Mouse (Mus musculus): ENCODE results near the gene Agbl4. TPM values are rescaled to one million over a fixed set of nuclear protein-coding genes. Genes with fewer than 3 reads are reported as not detected.
"Not testable (repeated sequence)": the region's sequence is repeated elsewhere in the genome, so short reads cannot be mapped to it uniquely, and the experiment has no call there.

The Agbl4 gene
- total RNA-seq, 1 experiment from 2014 or later, result not detected

- ATAC-seq (replicated peaks; ENCODE audit: insufficient number of reproducible peaks, low FRiP score, low TSS enrichment, poor library complexity, severe bottlenecking), result no peak
Measured at GRCm38 (mm10) chr4:111215191-111215762, 817.8 kb downstream of the Agbl4 start.

DNA sequence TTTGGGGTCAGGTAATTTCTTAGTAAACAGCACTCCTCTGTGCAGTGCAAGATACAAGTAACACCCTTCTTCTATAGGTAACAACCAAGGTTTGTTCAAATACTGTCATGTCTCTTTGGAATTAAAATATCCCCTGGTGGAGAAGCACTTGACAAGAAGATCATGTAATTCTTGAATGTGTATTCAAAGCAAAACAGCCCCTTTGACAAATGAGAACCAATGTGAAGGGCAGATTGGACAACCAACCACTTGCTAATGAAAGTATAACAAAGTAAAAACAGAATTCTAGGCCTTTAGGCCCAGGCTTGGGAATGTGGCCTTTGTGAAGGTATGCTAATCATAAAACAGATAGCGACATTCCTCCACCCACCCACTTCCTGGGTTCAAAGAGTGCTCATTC, 821.6 kb downstream of the Agbl4 start:
- ATAC-seq (replicated peaks; ENCODE audit: insufficient number of reproducible peaks, low FRiP score, low TSS enrichment, poor library complexity, severe bottlenecking), result not testable (repeated sequence)

- ATAC-seq (replicated peaks; ENCODE audit: insufficient number of reproducible peaks, low FRiP score, low TSS enrichment, poor library complexity, severe bottlenecking), result not testable (repeated sequence)
Measured at GRCm38 (mm10) chr4:111219543-111219942, 822.1 kb downstream of the Agbl4 start.

DNA sequence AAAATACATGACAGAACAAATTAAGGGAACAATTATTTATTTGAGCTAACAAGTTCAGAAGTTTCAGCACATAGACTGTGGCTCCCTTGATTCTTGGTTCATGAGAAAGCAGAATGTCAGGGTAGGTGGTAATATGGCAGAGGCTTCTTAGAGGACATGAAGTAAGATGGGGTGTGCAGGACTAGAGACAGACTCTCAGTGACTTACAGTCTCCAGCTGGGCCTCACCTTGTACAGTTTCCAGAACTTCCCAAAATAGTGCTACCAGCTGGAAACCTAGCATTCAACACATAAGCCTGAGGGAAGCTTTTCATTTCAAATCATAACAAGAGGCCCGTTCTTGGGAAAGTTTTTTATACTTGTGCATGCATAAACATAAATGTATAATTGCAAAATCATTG, 836.4 kb downstream of the Agbl4 start:
- ATAC-seq (replicated peaks; ENCODE audit: insufficient number of reproducible peaks, low FRiP score, low TSS enrichment, poor library complexity, severe bottlenecking), result no peak

DNA sequence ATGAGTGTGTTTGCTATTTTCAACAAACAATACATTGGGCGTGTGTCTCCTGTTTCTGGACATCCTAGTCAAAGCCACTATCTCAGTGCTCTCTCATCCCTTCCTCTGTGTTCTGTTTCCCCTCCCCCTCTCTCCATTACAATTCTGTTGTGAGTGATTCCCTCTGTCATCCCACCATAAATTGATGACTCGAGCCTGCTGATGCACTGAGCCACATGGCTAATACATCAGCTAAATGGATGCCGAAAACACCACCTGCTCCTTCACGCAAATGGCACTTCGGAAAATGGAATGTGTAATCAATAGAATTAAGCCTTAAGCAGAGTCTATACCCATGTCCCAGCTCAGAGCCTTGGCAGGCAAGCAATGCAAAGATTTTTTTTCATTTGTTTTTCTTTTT, 854.5 kb downstream of the Agbl4 start:
- ATAC-seq (replicated peaks; ENCODE audit: insufficient number of reproducible peaks, low FRiP score, low TSS enrichment, poor library complexity, severe bottlenecking), result no peak

GRCm38 (mm10) chr4:111255499-111255898, 858.0 kb downstream of the Agbl4 start:
- no peak for ATAC-seq (replicated peaks; ENCODE audit: insufficient number of reproducible peaks, low FRiP score, low TSS enrichment, poor library complexity, severe bottlenecking)

DNA sequence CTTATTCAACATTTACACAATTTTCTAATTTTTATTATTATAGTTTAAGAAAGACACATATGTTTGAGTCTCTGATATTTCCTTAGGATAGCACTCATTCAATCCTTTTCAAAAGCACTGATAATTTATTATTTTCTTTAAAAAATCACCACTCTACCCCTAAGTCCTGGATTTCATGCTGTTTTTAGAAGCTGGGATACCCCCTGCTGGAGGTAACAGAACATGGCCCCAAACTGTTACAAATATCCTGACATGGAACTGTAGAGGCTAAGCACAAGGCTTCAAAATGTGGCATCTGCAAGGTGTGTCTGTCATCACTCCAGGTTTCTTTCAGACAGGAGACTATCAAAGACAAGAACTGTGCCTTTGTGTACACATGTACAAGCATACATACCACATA, 859.5 kb downstream of the Agbl4 start:
- no peak for ATAC-seq (replicated peaks; ENCODE audit: insufficient number of reproducible peaks, low FRiP score, low TSS enrichment, poor library complexity, severe bottlenecking)

- ATAC-seq (replicated peaks; ENCODE audit: insufficient number of reproducible peaks, low FRiP score, low TSS enrichment, poor library complexity, severe bottlenecking), result no peak
Measured at GRCm38 (mm10) chr4:111280936-111281335, 883.5 kb downstream of the Agbl4 start.

GRCm38 (mm10) chr4:111281836-111282235, 884.4 kb downstream of the Agbl4 start:
- ATAC-seq (replicated peaks; ENCODE audit: insufficient number of reproducible peaks, low FRiP score, low TSS enrichment, poor library complexity, severe bottlenecking), result no peak

DNA sequence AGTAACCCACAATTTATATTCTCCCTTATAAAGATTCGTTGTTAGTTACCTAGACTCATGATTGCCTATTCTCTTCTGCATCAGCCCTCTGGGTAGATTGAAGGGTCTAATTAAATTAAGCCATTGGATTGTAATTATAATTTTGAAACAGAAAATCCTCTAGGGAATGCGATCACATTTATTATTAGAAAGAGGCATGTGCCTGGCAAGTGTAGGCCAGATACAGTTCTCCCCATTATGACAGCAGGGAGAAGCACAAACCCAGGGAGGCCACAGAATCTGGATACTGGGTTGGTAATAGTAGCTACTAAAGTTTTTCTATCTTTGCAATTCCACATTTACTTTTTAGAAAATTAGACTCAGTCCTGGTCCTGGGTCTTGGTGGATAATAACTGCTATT, 887.2 kb downstream of the Agbl4 start:
- no peak for ATAC-seq (replicated peaks; ENCODE audit: insufficient number of reproducible peaks, low FRiP score, low TSS enrichment, poor library complexity, severe bottlenecking)

GRCm38 (mm10) chr4:111294528-111295241, 897.2 kb downstream of the Agbl4 start:
- ATAC-seq (replicated peaks; ENCODE audit: insufficient number of reproducible peaks, low FRiP score, low TSS enrichment, poor library complexity, severe bottlenecking), result no peak

- no peak for ATAC-seq (replicated peaks; ENCODE audit: insufficient number of reproducible peaks, low FRiP score, low TSS enrichment, poor library complexity, severe bottlenecking)
Measured at GRCm38 (mm10) chr4:111306518-111306917, 909.1 kb downstream of the Agbl4 start.

- no peak for ATAC-seq (replicated peaks; ENCODE audit: insufficient number of reproducible peaks, low FRiP score, low TSS enrichment, poor library complexity, severe bottlenecking)
Measured at GRCm38 (mm10) chr4:111307166-111307565, 909.7 kb downstream of the Agbl4 start.

DNA sequence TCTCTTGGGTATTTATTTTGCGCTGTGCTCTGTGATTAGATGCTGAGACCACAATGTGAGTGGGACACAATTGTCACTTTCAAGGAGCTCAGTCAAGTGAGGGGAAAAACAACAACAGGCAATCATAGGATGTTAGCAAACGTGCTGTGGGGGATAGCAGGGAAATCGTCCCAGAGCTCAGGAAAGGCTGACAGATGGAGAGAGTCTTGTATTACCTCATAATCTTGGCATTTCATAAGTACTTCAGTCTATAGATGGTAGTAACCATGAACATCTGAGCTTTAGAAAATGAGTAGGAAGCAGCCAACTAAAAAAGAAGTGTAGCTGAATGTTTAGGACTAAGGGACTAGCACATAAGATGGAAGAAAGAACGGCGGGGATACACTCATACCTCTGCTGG, 910.2 kb downstream of the Agbl4 start:
- ATAC-seq (replicated peaks; ENCODE audit: insufficient number of reproducible peaks, low FRiP score, low TSS enrichment, poor library complexity, severe bottlenecking), result no peak

- no peak for ATAC-seq (replicated peaks; ENCODE audit: insufficient number of reproducible peaks, low FRiP score, low TSS enrichment, poor library complexity, severe bottlenecking)
Measured at GRCm38 (mm10) chr4:111308572-111309288, 911.3 kb downstream of the Agbl4 start.

- ATAC-seq (replicated peaks; ENCODE audit: insufficient number of reproducible peaks, low FRiP score, low TSS enrichment, poor library complexity, severe bottlenecking), result no peak
Measured at GRCm38 (mm10) chr4:111327094-111327493, 929.6 kb downstream of the Agbl4 start.

DNA sequence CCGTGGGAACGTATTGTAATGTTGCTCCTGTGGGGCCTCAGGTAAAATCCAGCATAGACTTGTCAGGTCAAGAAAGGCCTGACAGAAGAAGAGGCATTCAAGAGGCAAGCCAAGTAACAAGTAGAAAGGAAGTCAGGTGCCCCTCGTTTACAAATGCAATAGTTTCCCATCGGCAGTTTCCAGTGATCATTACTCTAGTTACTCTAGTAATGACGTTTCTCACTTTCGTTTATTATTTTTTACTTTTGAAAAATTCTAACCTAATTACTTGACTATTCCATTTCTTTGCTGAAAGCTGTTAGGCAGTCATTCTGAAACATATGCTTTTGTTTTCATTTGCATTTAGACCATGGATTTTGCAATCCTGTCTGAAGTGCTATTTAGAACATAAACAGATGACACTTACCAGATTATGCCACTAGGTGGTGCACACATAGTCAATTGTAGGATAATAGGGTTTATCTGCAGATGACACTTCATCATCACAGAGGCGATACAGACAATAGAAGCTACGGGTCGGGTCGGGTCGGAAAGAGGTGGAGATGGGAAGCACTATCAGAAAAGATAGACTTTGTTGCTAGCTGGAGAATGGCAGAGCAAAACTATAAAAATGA, 930.4 kb downstream of the Agbl4 start:
- no peak for ATAC-seq (replicated peaks; ENCODE audit: insufficient number of reproducible peaks, low FRiP score, low TSS enrichment, poor library complexity, severe bottlenecking)

DNA sequence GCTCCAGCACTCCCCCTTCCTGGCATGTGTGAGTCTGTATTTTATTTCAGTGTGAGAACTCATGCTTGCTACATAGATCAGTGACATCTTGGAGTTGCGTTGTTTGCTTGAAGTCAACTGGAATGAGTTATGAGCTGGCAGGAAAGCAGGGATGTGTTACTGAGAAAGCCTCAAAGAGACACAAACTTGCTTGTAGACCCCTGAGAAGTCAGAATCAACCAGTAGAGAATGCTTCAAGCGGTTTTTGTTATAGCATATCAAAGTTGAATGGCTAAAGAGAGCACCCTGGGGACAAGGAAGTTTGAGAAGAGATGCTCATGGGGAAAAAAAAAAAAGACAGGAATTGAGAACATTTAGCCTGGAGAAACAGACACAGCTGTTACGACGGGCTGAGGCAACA, 932.0 kb downstream of the Agbl4 start:
- ATAC-seq (replicated peaks; ENCODE audit: insufficient number of reproducible peaks, low FRiP score, low TSS enrichment, poor library complexity, severe bottlenecking), result no peak

DNA sequence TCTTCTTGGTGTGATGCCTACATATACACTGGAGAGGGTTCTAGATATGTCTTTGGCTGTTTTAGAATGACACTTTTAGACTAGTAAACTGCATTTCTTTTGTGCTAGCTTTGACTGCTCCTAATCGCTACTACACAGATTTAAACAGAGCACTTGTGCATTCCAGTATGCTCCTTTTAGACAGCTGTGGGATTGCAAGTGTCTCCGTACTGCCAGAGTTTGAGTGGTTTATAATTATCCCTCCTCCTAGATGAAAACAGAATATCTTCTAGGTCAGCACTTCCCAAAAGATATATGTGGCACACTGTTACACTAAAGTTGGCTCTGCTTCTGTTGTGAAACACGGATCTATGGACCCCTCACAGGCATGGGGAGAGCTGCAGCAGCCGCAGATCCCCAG, 935.4 kb downstream of the Agbl4 start:
- ATAC-seq (replicated peaks; ENCODE audit: insufficient number of reproducible peaks, low FRiP score, low TSS enrichment, poor library complexity, severe bottlenecking), result no peak

DNA sequence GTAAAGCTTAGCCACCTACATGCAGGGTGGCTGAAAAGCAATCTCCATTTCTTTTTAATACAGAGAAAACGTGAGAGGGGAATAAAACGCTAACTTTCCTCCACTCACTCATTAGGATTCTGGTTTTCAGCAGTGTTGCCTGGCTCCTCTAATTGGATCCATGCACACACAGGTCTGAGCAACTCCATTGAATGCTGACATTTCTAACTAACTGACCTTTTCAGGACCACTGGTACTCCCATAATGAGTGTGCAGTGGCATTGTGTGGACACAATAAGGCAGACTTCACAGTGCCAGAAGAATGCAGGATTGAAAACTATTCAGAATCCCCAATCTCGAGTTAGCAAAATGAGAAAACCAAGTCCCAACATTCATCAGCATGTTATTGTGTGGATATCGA, 952.5 kb downstream of the Agbl4 start:
- ATAC-seq (replicated peaks; ENCODE audit: insufficient number of reproducible peaks, low FRiP score, low TSS enrichment, poor library complexity, severe bottlenecking), result no peak
